Mouse (Mus musculus): ENCODE measurements around the gene Dguok. TPM values are rescaled to one million over a fixed set of nuclear protein-coding genes. Genes with fewer than 3 reads are reported as not detected.

Gene Dguok
- polyA plus RNA-seq, 1 experiment from 2014 or later: 24.3 TPM

- Histone ChIP-seq H3K9ac (ENCODE audit: low read depth, low read length) (no peak overlapping the region), H3K27ac (ENCODE audit: low read length) (no peak overlapping the region), H3K4me3 (ENCODE audit: low read depth, low read length) (no peak overlapping the region), H3K36me3 (ENCODE audit: control insufficient read depth, insufficient read depth) (no peaks in the 10 kb centered on the region), H3K4me2 (ENCODE audit: low read depth, low read length) (no peak overlapping the region), H3K27me3 (ENCODE audit: control insufficient read depth, insufficient read depth, low read depth, low read length) (no peaks in the 10 kb centered on the region), H3K9me3 (replicated peaks; ENCODE audit: control insufficient read depth, low read length) (no peaks in the 10 kb centered on the region), H3K4me1 (ENCODE audit: control insufficient read depth, low read depth, low read length) (peaks cover 9% of the 10 kb centered on the region)
- 75% methylated on average over 5 of the region's 5 CpGs for WGBS (ENCODE audit: insufficient replicate concordance)
- ATAC-seq (ENCODE audit: low read depth): no peak
Observed at GRCm38 (mm10) chr6:83435174-83435573, 71.6 kb downstream of the Dguok start.

- peaks cover 2% of the 10 kb centered on the region; the same call in 1 of the 2 replicates for H3K4me1 ChIP-seq (ENCODE audit: control insufficient read depth, low read depth, low read length)
- no peaks in the 10 kb centered on the region for H3K36me3 ChIP-seq (ENCODE audit: control insufficient read depth, insufficient read depth)
- H3K27ac ChIP-seq (ENCODE audit: low read length): no peak overlapping the region
- H3K9ac ChIP-seq (ENCODE audit: low read depth, low read length): no peak overlapping the region
- no peak overlapping the region for H3K4me2 ChIP-seq (ENCODE audit: low read depth, low read length)
- no peak overlapping the region for H3K4me3 ChIP-seq (ENCODE audit: low read depth, low read length)
- H3K27me3 ChIP-seq (ENCODE audit: control insufficient read depth, insufficient read depth, low read depth, low read length): no peaks in the 10 kb centered on the region
- 77% methylated on average over 4 of the region's 4 CpGs for WGBS (ENCODE audit: insufficient replicate concordance)
- no peaks in the 10 kb centered on the region for H3K9me3 ChIP-seq (replicated peaks; ENCODE audit: control insufficient read depth, low read length)
- no peak for ATAC-seq (ENCODE audit: low read depth)
Observed at GRCm38 (mm10) chr6:83433546-83433945, 73.2 kb downstream of the Dguok start.

DNA sequence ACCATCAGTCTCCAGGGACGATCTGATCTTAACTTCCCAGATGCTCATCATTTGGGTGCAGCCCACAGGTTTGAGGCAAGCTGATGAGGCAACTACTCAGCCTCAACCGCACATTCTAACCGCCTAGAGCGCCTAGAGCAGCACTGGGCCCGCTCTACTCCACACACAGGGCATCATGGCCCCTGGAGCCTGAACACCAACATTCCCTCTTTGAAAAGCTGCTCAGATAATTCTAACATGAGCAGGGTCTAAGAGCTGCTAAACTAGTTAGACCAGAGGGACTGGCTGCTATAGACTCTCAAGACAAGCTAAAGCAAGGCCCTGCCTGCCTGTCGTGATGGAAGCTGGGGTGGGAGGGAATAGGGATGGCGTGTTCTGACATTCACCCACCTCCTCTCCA is 73.8 kb downstream of the Dguok start:
- ATAC-seq (ENCODE audit: low read depth): no peak
- WGBS (ENCODE audit: insufficient replicate concordance): 73% methylated on average over 7 of the region's 7 CpGs
- Histone ChIP-seq H3K27ac (ENCODE audit: low read length) (no peak overlapping the region), H3K36me3 (ENCODE audit: control insufficient read depth, insufficient read depth) (no peaks in the 10 kb centered on the region), H3K9ac (ENCODE audit: low read depth, low read length) (no peak overlapping the region), H3K9me3 (replicated peaks; ENCODE audit: control insufficient read depth, low read length) (no peaks in the 10 kb centered on the region), H3K4me3 (ENCODE audit: low read depth, low read length) (no peak overlapping the region), H3K4me2 (ENCODE audit: low read depth, low read length) (no peak overlapping the region), H3K27me3 (ENCODE audit: control insufficient read depth, insufficient read depth, low read depth, low read length) (no peaks in the 10 kb centered on the region), H3K4me1 (ENCODE audit: control insufficient read depth, low read depth, low read length) (peaks cover 7% of the 10 kb centered on the region; the same call in 1 of the 2 replicates)

Other genes with a start within 250 kb of the Dguok start
- gene Mthfd2, start 181.1 kb downstream of the Dguok start, polyA plus RNA-seq (2015; fragmentation: Nextera tagmentation; extraction: Ambion mirVana): 59.6 and 64.3 TPM in 2 replicates
- gene Mob1a, start 181.0 kb downstream of the Dguok start, polyA plus RNA-seq (2015; fragmentation: Nextera tagmentation; extraction: Ambion mirVana): 31.5 and 32.0 TPM in 2 replicates
- gene Bola3, start 157.8 kb downstream of the Dguok start, polyA plus RNA-seq (2015; fragmentation: Nextera tagmentation; extraction: Ambion mirVana): 196 and 234 TPM in 2 replicates
- gene Tet3, start 47.9 kb downstream of the Dguok start, polyA plus RNA-seq (2015; fragmentation: Nextera tagmentation; extraction: Ambion mirVana): 9.3 and 13.7 TPM in 2 replicates
- gene Actg2, start 29.3 kb upstream of the Dguok start, polyA plus RNA-seq (2015; fragmentation: Nextera tagmentation; extraction: Ambion mirVana): 3.8 and 9.8 TPM in 2 replicates
- 9.6 TPM in 2 replicates for gene Stambp, start 65.8 kb upstream of the Dguok start, polyA plus RNA-seq (2015; fragmentation: Nextera tagmentation; extraction: Ambion mirVana)
- gene Clec4f, start 149.2 kb upstream of the Dguok start, polyA plus RNA-seq (2015; fragmentation: Nextera tagmentation; extraction: Ambion mirVana): 17.8 and 20.6 TPM in 2 replicates
- gene Cd207, start 170.9 kb upstream of the Dguok start, polyA plus RNA-seq (2015; fragmentation: Nextera tagmentation; extraction: Ambion mirVana): 1.3 and 1.4 TPM in 2 replicates
- not detected in 2 replicates for gene Vax2, start 204.3 kb upstream of the Dguok start, polyA plus RNA-seq (2015; fragmentation: Nextera tagmentation; extraction: Ambion mirVana)
- not detected in 2 replicates for gene Atp6v1b1, start 236.0 kb upstream of the Dguok start, polyA plus RNA-seq (2015; fragmentation: Nextera tagmentation; extraction: Ambion mirVana)

All from liver, embryonic 16.5 days (tissue).